Mouse (Mus musculus): ENCODE measurements around the gene Fzd2.

GRCm38 (mm10) chr11:102608691-102609090 lies 4.5 kb downstream of the Fzd2 start:
- no peak for TF ChIP-seq CTCF (IDR thresholded peaks at IDR 0.05; ENCODE audit: low read depth)
- TF ChIP-seq EP300 (IDR thresholded peaks at IDR 0.05; ENCODE audit: low read depth), result no peak

Measured in liver, embryonic 14.5 days (tissue).